Mouse (Mus musculus): ENCODE results near the gene Mfap2. TPM values are rescaled to one million over a fixed set of nuclear protein-coding genes. Genes with fewer than 3 reads are reported as not detected.

Mfap2 gene
- polyA plus RNA-seq, 1 experiment from 2014 or later: 247 TPM

- H3K9me3 ChIP-seq (ENCODE audit: control insufficient read depth, low read length): no peaks in the 10 kb centered on the region
- no peak overlapping the region for H3K4me3 ChIP-seq (ENCODE audit: low read depth, low read length)
- no peaks in the 10 kb centered on the region; the same call in 1 of the 2 replicates for H3K4me1 ChIP-seq (replicated peaks; ENCODE audit: control insufficient read depth, insufficient read depth)
- 84% methylated on average over 4 of the region's 4 CpGs for WGBS
- DNase-seq (ENCODE audit: low spot score) (no peak), ATAC-seq (ENCODE audit: low FRiP score, low TSS enrichment) (no peak)
- TF ChIP-seq EP300 (optimal IDR thresholded peaks at IDR 0.05) (no peak), CTCF (IDR thresholded peaks at IDR 0.05; ENCODE audit: low read depth) (no peak)
- no peaks in the 10 kb centered on the region for H3K27me3 ChIP-seq (ENCODE audit: control insufficient read depth, insufficient read depth, low read length)
- no peak overlapping the region for H3K4me2 ChIP-seq (replicated peaks; ENCODE audit: low read depth)
- no peak overlapping the region for H3K9ac ChIP-seq (ENCODE audit: low read length)
- H3K27ac ChIP-seq (replicated peaks): no peak overlapping the region
- H3K36me3 ChIP-seq (ENCODE audit: control insufficient read depth, insufficient read depth, low read length): peaks cover 30% of the 10 kb centered on the region
Observed at GRCm38 (mm10) chr4:141064104-141064659, 54.0 kb downstream of the Mfap2 start.

DNA sequence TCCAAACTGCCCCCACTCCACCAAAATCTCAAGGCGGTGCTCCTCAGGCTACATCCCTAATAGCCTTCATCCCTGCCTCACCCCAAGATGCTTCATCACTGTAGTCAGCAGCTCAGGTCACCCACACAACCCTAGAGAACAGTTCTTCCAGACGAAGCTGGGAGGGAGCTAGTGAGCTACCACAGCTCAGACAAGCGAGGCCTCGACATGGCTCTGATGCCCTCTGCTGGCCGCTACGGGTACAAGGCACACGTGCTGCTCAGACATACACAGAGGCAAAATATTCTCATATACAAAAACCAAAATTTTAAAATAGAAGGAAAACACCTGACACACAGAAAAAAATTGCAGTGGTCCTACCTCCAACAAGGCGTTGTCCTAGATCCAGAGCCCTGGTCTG, 54.9 kb downstream of the Mfap2 start:
- Histone ChIP-seq H3K9ac (ENCODE audit: low read length) (no peak overlapping the region), H3K4me1 (replicated peaks; ENCODE audit: control insufficient read depth, insufficient read depth) (no peaks in the 10 kb centered on the region), H3K9me3 (ENCODE audit: control insufficient read depth, low read length) (no peaks in the 10 kb centered on the region), H3K27ac (replicated peaks) (no peak overlapping the region), H3K4me3 (ENCODE audit: low read depth, low read length) (no peak overlapping the region), H3K27me3 (ENCODE audit: control insufficient read depth, insufficient read depth, low read length) (no peaks in the 10 kb centered on the region), H3K36me3 (ENCODE audit: control insufficient read depth, insufficient read depth, low read length) (peaks cover 34% of the 10 kb centered on the region), H3K4me2 (replicated peaks; ENCODE audit: low read depth) (no peak overlapping the region)
- TF ChIP-seq EP300 (optimal IDR thresholded peaks at IDR 0.05) (no peak), CTCF (IDR thresholded peaks at IDR 0.05; ENCODE audit: low read depth) (peak; percentile 100)
- 4% methylated on average over 8 of the region's 8 CpGs for WGBS
- DNase-seq (ENCODE audit: low spot score) (peak; percentile 89), ATAC-seq (ENCODE audit: low FRiP score, low TSS enrichment) (peak; percentile 47)

Other genes starting within 250 kb of the Mfap2 start
- 0.23 and 0.27 TPM in 2 replicates for gene Padi4, start 236.2 kb upstream of the Mfap2 start, polyA plus RNA-seq (2015; fragmentation: Nextera tagmentation; extraction: Ambion mirVana)
- 0.02 TPM in 1 of 2 replicates, not detected in the other for gene Padi3, start 199.8 kb upstream of the Mfap2 start, polyA plus RNA-seq (2015; fragmentation: Nextera tagmentation; extraction: Ambion mirVana)
- 1.3 and 2.1 TPM in 2 replicates for gene Padi1, start 164.6 kb upstream of the Mfap2 start, polyA plus RNA-seq (2015; fragmentation: Nextera tagmentation; extraction: Ambion mirVana)
- gene Padi2, start 104.1 kb upstream of the Mfap2 start, polyA plus RNA-seq (2015; fragmentation: Nextera tagmentation; extraction: Ambion mirVana): 0.64 and 0.69 TPM in 2 replicates
- gene Sdhb, start 49.2 kb upstream of the Mfap2 start, polyA plus RNA-seq (2015; fragmentation: Nextera tagmentation; extraction: Ambion mirVana): 374 and 382 TPM in 2 replicates
- gene Atp13a2, start 23.5 kb upstream of the Mfap2 start, polyA plus RNA-seq (2015; fragmentation: Nextera tagmentation; extraction: Ambion mirVana): 14.4 and 15.9 TPM in 2 replicates
- 1.4 and 1.6 TPM in 2 replicates for gene Crocc, start 50.1 kb downstream of the Mfap2 start, polyA plus RNA-seq (2015; fragmentation: Nextera tagmentation; extraction: Ambion mirVana)
- 77.7 and 81.1 TPM in 2 replicates for gene Necap2, start 67.9 kb downstream of the Mfap2 start, polyA plus RNA-seq (2015; fragmentation: Nextera tagmentation; extraction: Ambion mirVana)
- 0.05 and 0.11 TPM in 2 replicates for gene Spata21, start 77.9 kb downstream of the Mfap2 start, polyA plus RNA-seq (2015; fragmentation: Nextera tagmentation; extraction: Ambion mirVana)
- gene Szrd1, start 129.4 kb downstream of the Mfap2 start, polyA plus RNA-seq (2015; fragmentation: Nextera tagmentation; extraction: Ambion mirVana): 28.6 and 29.6 TPM in 2 replicates
- gene Fbxo42, start 137.5 kb downstream of the Mfap2 start, polyA plus RNA-seq (2015; fragmentation: Nextera tagmentation; extraction: Ambion mirVana): 9.8 and 11.5 TPM in 2 replicates
- 1.8 and 2.3 TPM in 2 replicates for gene Rsg1, start 203.5 kb downstream of the Mfap2 start, polyA plus RNA-seq (2015; fragmentation: Nextera tagmentation; extraction: Ambion mirVana)
- gene Arhgef19, start 229.1 kb downstream of the Mfap2 start, polyA plus RNA-seq (2015; fragmentation: Nextera tagmentation; extraction: Ambion mirVana): 6.6 and 9.2 TPM in 2 replicates

All from stomach, postnatal 0 days (tissue).